Mouse (Mus musculus) ES-E14 (cell line): ENCODE results near the gene Cyp2j9.
"Not testable (repeated sequence)": the region's sequence is repeated elsewhere in the genome, so short reads cannot be mapped to it uniquely, and the experiment has no call there.

Source experiments
- CHD2 ChIP-seq: IDR thresholded peaks from 2 replicates; pipeline ENCODE4 v1.6.1; 2014; ENCODE audit warnings: mild to moderate bottlenecking, low read depth, low read length, inconsistent platforms
- HCFC1 ChIP-seq: IDR thresholded peaks from 2 replicates; pipeline ENCODE4 v1.6.1; 2012; ENCODE audit warnings: low read length, inconsistent platforms, borderline replicate concordance; ENCODE audit not compliant: insufficient read depth
- MAFK ChIP-seq: IDR thresholded peaks from 2 replicates; pipeline ENCODE4 v1.6.1; 2014; ENCODE audit warnings: mild to moderate bottlenecking, low read depth, low read length, inconsistent platforms; ENCODE audit not compliant: insufficient read depth
- ZNF384 ChIP-seq: IDR thresholded peaks from 2 replicates; pipeline ENCODE4 v1.6.1; 2012; ENCODE audit warnings: low read depth, low read length, inconsistent platforms

GRCm38 (mm10) chr4:96580351-96580750 lies 11.0 kb downstream of the Cyp2j9 start:
- not testable (repeated sequence) for TF ChIP-seq HCFC1, CHD2, ZNF384, MAFK
